Mouse (Mus musculus) stomach, postnatal 0 days (tissue): Measurements from ENCODE around the gene Lmo7.

ENCODE experiments used
- CTCF ChIP-seq: IDR thresholded peaks from 2 replicates; pipeline ENCODE4 v1.5.1; 2016; ENCODE audit warnings: antibody characterized with exemption, low read depth, mild to moderate bottlenecking, moderate library complexity
- EP300 ChIP-seq: optimal IDR thresholded peaks from 2 replicates; pipeline ENCODE3; 2016; ENCODE audit warnings: antibody characterized with exemption

DNA sequence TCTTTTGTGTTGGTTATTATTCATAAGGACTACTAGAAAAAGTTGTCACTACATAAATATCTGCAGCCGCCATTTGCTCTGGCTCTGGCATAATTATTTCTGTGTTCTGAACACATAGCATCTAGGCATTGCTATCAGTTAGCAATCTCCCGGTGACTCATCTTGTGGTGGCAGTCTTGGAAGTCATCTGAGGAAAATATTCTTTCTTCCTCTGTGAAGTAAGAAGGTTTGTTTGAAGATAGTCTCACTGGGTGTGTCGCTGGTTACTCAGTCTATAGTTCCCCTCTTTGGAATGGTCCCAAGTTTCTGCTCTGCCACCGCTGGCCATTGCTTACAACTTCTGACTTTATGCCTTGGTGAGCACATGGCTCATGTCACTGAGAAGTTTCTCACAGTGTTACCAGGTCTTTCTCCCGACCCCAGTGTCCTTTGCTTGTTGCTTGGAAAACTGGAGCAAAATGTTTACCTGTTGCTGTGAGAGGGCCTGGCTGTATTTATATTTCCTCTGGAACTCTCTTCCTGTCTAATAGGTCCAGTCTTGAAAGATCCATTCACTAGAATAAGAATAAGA lies 68.3 kb downstream of the Lmo7 start:
- TF ChIP-seq CTCF (no peak), EP300 (no peak)
